Mouse (Mus musculus): ENCODE results near the gene Klc4. TPM values are rescaled to one million over a fixed set of nuclear protein-coding genes. Genes with fewer than 3 reads are reported as not detected.

Klc4 gene
- 42.1 and 45.7 TPM in 2 replicates for polyA plus RNA-seq (2014; fragmentation: Nextera tagmentation; extraction: Ambion mirVana)

GRCm38 (mm10) chr17:46645561-46646321 is at the start of gene Klc4, which contains the start of gene Mrpl2:
Klc4 (minus strand) TSS chr17:46646022.
Mrpl2 (plus strand) TSS chr17:46646229.
- peak within 1 kb of the TSS; percentile 77 for H3K27ac ChIP-seq (ENCODE audit: low read depth)
- under 1% methylated on average over 53 of the region's 53 CpGs for WGBS

GRCm38 (mm10) chr17:46694517-46695063 is 48.8 kb upstream of the Klc4 start:
- Histone ChIP-seq H3K27ac (ENCODE audit: low read depth) (no peak overlapping the region), H3K36me3 (ENCODE audit: control insufficient read depth, insufficient read depth, low read length) (peaks cover 20% of the 10 kb centered on the region; the same call in 1 of the 2 replicates), H3K4me2 (ENCODE audit: low read length) (no peak overlapping the region), H3K4me1 (replicated peaks; ENCODE audit: control insufficient read depth, insufficient read depth, low read length) (no peaks in the 10 kb centered on the region), H3K4me3 (ENCODE audit: low read depth, low read length) (no peak overlapping the region), H3K9ac (ENCODE audit: low read length) (no peak overlapping the region), H3K27me3 (replicated peaks; ENCODE audit: control insufficient read depth, insufficient read depth, low read length) (no peaks in the 10 kb centered on the region), H3K9me3 (ENCODE audit: control insufficient read depth, low read length) (no peaks in the 10 kb centered on the region)
- no peak for DNase-seq (ENCODE audit: low spot score)
- 83% methylated on average over 1 of the region's 1 CpGs for WGBS
- no peak for ATAC-seq (replicated peaks; ENCODE audit: low FRiP score, low TSS enrichment, low read depth)

More at GRCm38 (mm10) chr17:46645561-46646321, at the start of gene Klc4, which contains the start of gene Mrpl2:
- peak; percentile 100 for DNase-seq (ENCODE audit: low spot score)
- peaks cover 21% of the 10 kb centered on the region for H3K4me1 ChIP-seq (replicated peaks; ENCODE audit: control insufficient read depth, insufficient read depth, low read length)
- H3K36me3 ChIP-seq (ENCODE audit: control insufficient read depth, insufficient read depth, low read length): peaks cover 29% of the 10 kb centered on the region
- peak; percentile 76 for ATAC-seq (replicated peaks; ENCODE audit: low FRiP score, low TSS enrichment, low read depth)
- H3K27me3 ChIP-seq (replicated peaks; ENCODE audit: control insufficient read depth, insufficient read depth, low read length): no peaks in the 10 kb centered on the region
- peak within 1 kb of the TSS; percentile 91 for H3K4me2 ChIP-seq (ENCODE audit: low read length)
- H3K9me3 ChIP-seq (ENCODE audit: control insufficient read depth, low read length): no peaks in the 10 kb centered on the region
- peak within 1 kb of the TSS; percentile 80 for H3K9ac ChIP-seq (ENCODE audit: low read length)
- peak within 1 kb of the TSS; percentile 95 for H3K4me3 ChIP-seq (ENCODE audit: low read depth, low read length)

GRCm38 (mm10) chr17:46691390-46691789 is 45.6 kb upstream of the Klc4 start:
- Histone ChIP-seq H3K4me2 (ENCODE audit: low read length) (no peak overlapping the region), H3K4me3 (ENCODE audit: low read depth, low read length) (no peak overlapping the region), H3K36me3 (ENCODE audit: control insufficient read depth, insufficient read depth, low read length) (peaks cover 32% of the 10 kb centered on the region), H3K27ac (ENCODE audit: low read depth) (no peak overlapping the region), H3K9ac (ENCODE audit: low read length) (no peak overlapping the region), H3K9me3 (ENCODE audit: control insufficient read depth, low read length) (no peaks in the 10 kb centered on the region), H3K4me1 (replicated peaks; ENCODE audit: control insufficient read depth, insufficient read depth, low read length) (no peaks in the 10 kb centered on the region), H3K27me3 (replicated peaks; ENCODE audit: control insufficient read depth, insufficient read depth, low read length) (no peaks in the 10 kb centered on the region)
- no peak for DNase-seq (ENCODE audit: low spot score)
- WGBS: 82% methylated on average over 2 of the region's 2 CpGs
- ATAC-seq (replicated peaks; ENCODE audit: low FRiP score, low TSS enrichment, low read depth): no peak

- Histone ChIP-seq H3K4me3 (ENCODE audit: low read depth, low read length) (no peak overlapping the region), H3K36me3 (ENCODE audit: control insufficient read depth, insufficient read depth, low read length) (peaks cover 35% of the 10 kb centered on the region), H3K9ac (ENCODE audit: low read length) (no peak overlapping the region), H3K27me3 (replicated peaks; ENCODE audit: control insufficient read depth, insufficient read depth, low read length) (no peaks in the 10 kb centered on the region), H3K9me3 (ENCODE audit: control insufficient read depth, low read length) (no peaks in the 10 kb centered on the region), H3K27ac (ENCODE audit: low read depth) (no peak overlapping the region), H3K4me1 (replicated peaks; ENCODE audit: control insufficient read depth, insufficient read depth, low read length) (no peaks in the 10 kb centered on the region), H3K4me2 (ENCODE audit: low read length) (no peak overlapping the region)
- 91% methylated on average over 12 of the region's 12 CpGs for WGBS
- DNase-seq (ENCODE audit: low spot score) (no peak), ATAC-seq (replicated peaks; ENCODE audit: low FRiP score, low TSS enrichment, low read depth) (no peak)
Observed at GRCm38 (mm10) chr17:46690665-46691064, 44.8 kb upstream of the Klc4 start.

- H3K36me3 ChIP-seq (ENCODE audit: control insufficient read depth, insufficient read depth, low read length): peaks cover 58% of the 10 kb centered on the region
- no peak for ATAC-seq (replicated peaks; ENCODE audit: low FRiP score, low TSS enrichment, low read depth)
Observed at GRCm38 (mm10) chr17:46685913-46686312, 40.1 kb upstream of the Klc4 start.

GRCm38 (mm10) chr17:46682654-46683389 is 37.0 kb upstream of the Klc4 start:
- 86% methylated on average over 16 of the region's 16 CpGs for WGBS
- no peak for ATAC-seq (replicated peaks; ENCODE audit: low FRiP score, low TSS enrichment, low read depth)
- no peak for DNase-seq (ENCODE audit: low spot score)
- Histone ChIP-seq H3K4me1 (replicated peaks; ENCODE audit: control insufficient read depth, insufficient read depth, low read length) (peaks cover 21% of the 10 kb centered on the region), H3K27me3 (replicated peaks; ENCODE audit: control insufficient read depth, insufficient read depth, low read length) (no peaks in the 10 kb centered on the region), H3K9ac (ENCODE audit: low read length) (no peak overlapping the region), H3K27ac (ENCODE audit: low read depth) (no peak overlapping the region), H3K9me3 (ENCODE audit: control insufficient read depth, low read length) (no peaks in the 10 kb centered on the region), H3K36me3 (ENCODE audit: control insufficient read depth, insufficient read depth, low read length) (peaks cover 54% of the 10 kb centered on the region), H3K4me3 (ENCODE audit: low read depth, low read length) (no peak overlapping the region), H3K4me2 (ENCODE audit: low read length) (no peak overlapping the region)

More at GRCm38 (mm10) chr17:46685913-46686312, 40.1 kb upstream of the Klc4 start:
- H3K9ac ChIP-seq (ENCODE audit: low read length): no peak overlapping the region
- H3K27me3 ChIP-seq (replicated peaks; ENCODE audit: control insufficient read depth, insufficient read depth, low read length): no peaks in the 10 kb centered on the region
- H3K9me3 ChIP-seq (ENCODE audit: control insufficient read depth, low read length): no peaks in the 10 kb centered on the region
- H3K27ac ChIP-seq (ENCODE audit: low read depth): no peak overlapping the region
- no peak overlapping the region for H3K4me3 ChIP-seq (ENCODE audit: low read depth, low read length)
- DNase-seq (ENCODE audit: low spot score): no peak
- WGBS: 92% methylated on average over 6 of the region's 6 CpGs
- no peak overlapping the region for H3K4me2 ChIP-seq (ENCODE audit: low read length)
- peaks cover 7% of the 10 kb centered on the region; the same call in 1 of the 2 replicates for H3K4me1 ChIP-seq (replicated peaks; ENCODE audit: control insufficient read depth, insufficient read depth, low read length)

GRCm38 (mm10) chr17:46681466-46682118 is 35.8 kb upstream of the Klc4 start:
- Histone ChIP-seq H3K36me3 (ENCODE audit: control insufficient read depth, insufficient read depth, low read length) (peaks cover 50% of the 10 kb centered on the region), H3K27me3 (replicated peaks; ENCODE audit: control insufficient read depth, insufficient read depth, low read length) (no peaks in the 10 kb centered on the region), H3K4me2 (ENCODE audit: low read length) (peak overlapping the region; percentile 83), H3K9me3 (ENCODE audit: control insufficient read depth, low read length) (no peaks in the 10 kb centered on the region), H3K9ac (ENCODE audit: low read length) (peak overlapping the region; percentile 47), H3K4me3 (ENCODE audit: low read depth, low read length) (peak overlapping the region; percentile 86), H3K4me1 (replicated peaks; ENCODE audit: control insufficient read depth, insufficient read depth, low read length) (peaks cover 21% of the 10 kb centered on the region), H3K27ac (ENCODE audit: low read depth) (0 out of 2 replicates have a peak overlapping the region, but pooled peaks have one; percentile 18)
- DNase-seq (ENCODE audit: low spot score) (no peak), ATAC-seq (replicated peaks; ENCODE audit: low FRiP score, low TSS enrichment, low read depth) (no peak)
- 23% methylated on average over 12 of the region's 12 CpGs for WGBS

- H3K27me3 ChIP-seq (replicated peaks; ENCODE audit: control insufficient read depth, insufficient read depth, low read length): no peaks in the 10 kb centered on the region
- DNase-seq (ENCODE audit: low spot score) (peak; percentile 100), ATAC-seq (replicated peaks; ENCODE audit: low FRiP score, low TSS enrichment, low read depth) (peak; percentile 97)
- peak within 1 kb of the TSS; percentile 66 for H3K27ac ChIP-seq (ENCODE audit: low read depth)
- no peaks in the 10 kb centered on the region for H3K9me3 ChIP-seq (ENCODE audit: control insufficient read depth, low read length)
- peak within 1 kb of the TSS; percentile 55 for H3K9ac ChIP-seq (ENCODE audit: low read length)
- peak within 1 kb of the TSS; percentile 86 for H3K4me3 ChIP-seq (ENCODE audit: low read depth, low read length)
- H3K4me1 ChIP-seq (replicated peaks; ENCODE audit: control insufficient read depth, insufficient read depth, low read length): peaks cover 21% of the 10 kb centered on the region
- WGBS: under 1% methylated on average over 49 of the region's 49 CpGs
- H3K36me3 ChIP-seq (ENCODE audit: control insufficient read depth, insufficient read depth, low read length): peaks cover 50% of the 10 kb centered on the region
- H3K4me2 ChIP-seq (ENCODE audit: low read length): peak within 1 kb of the TSS; percentile 83
Observed at GRCm38 (mm10) chr17:46680760-46681373, 35.0 kb upstream of the Klc4 start, which contains the start of gene Klhdc3. Klhdc3 (minus strand) TSS chr17:46680914.

Measured in intestine, embryonic 14.5 days (tissue).